12 mouse cellular contexts compared by ENCODE assay signal in genomic region chr10:51453616-51454298, GRCm38 (mm10). TPM values are rescaled to one million over a fixed set of nuclear protein-coding genes. Genes with fewer than 3 reads are reported as not detected.
DNase-seq lines count a peak whose midpoint lies in the region; ATAC-seq lines count a peak whose summit lies in the region.
"Had no signal": no experiment of that assay in that cellular context is flagged by ENCODE, and none has a peak within 500 bp of the region (broad histone marks: within the 10 kb centered on the region; RNA-seq: fewer than 3 reads in every experiment).

No protein-coding gene starts in this region.

- no peaks in the 10 kb centered on the region for H3K27me3 ChIP-seq in megakaryocyte, embryonic 14.5 days (replicated peaks)
- H3K27me3 ChIP-seq: heart, embryonic 13.5 days had no signal

- peak overlapping the region; percentile 50 for H3K4me3 ChIP-seq in megakaryocyte, embryonic 14.5 days (replicated peaks)
- H3K4me3 ChIP-seq: heart, embryonic 13.5 days had no signal

- H3K4me1 ChIP-seq in megakaryocyte, embryonic 14.5 days, result peaks cover 44% of the 10 kb centered on the region
- H3K4me1 ChIP-seq: heart, embryonic 13.5 days had no signal

- DNase-seq in layer of hippocampus, adult 9-10 months (ENCODE audit: low spot score), result peak; percentile 16
- no peak for DNase-seq in layer of hippocampus, postnatal 10 days (ENCODE audit: low spot score in 2 of 2)
- peak; percentile 61 for DNase-seq in CD4-positive helper T cell, adult 2 months (ENCODE audit: low read depth, low spot score)
- DNase-seq in embryo, embryonic 10.5 days (ENCODE audit: low spot score), result no peak
- no peak for DNase-seq in thymus, postnatal 4 days
- DNase-seq in thymus, postnatal 10 days (ENCODE audit: low spot score in 2 of 2), result no peak
- DNase-seq: adrenal gland, postnatal 25 days; cerebellum, adult 2 months had no signal

- no peaks in the 10 kb centered on the region for H3K9me3 ChIP-seq in megakaryocyte, embryonic 14.5 days
- H3K9me3 ChIP-seq: heart, embryonic 13.5 days had no signal

- no peaks in the 10 kb centered on the region for H3K36me3 ChIP-seq in megakaryocyte, embryonic 14.5 days (replicated peaks; ENCODE audit: low read length)
- H3K36me3 ChIP-seq: heart, embryonic 13.5 days had no signal

- ATAC-seq in activated CD4-positive, CD25-positive, alpha-beta regulatory T cell, adult 4 months, result peak; percentile 67

RNA-seq across cellular contexts. Expression of gene Gm49339, which starts 26.7 kb away (rescaled TPM):
- total RNA-seq in layer of hippocampus, postnatal 10 days (2021), result not detected
- 10 to 100 TPM; 32.1 to 69.5 TPM for polyA plus RNA-seq in activated CD4-positive, CD25-positive, alpha-beta regulatory T cell, adult 4 months (2017; shearing (Covaris generic))
- polyA plus RNA-seq in megakaryocyte, embryonic 14.5 days (2012; ENCODE audit: insufficient read depth, low replicate concordance), result 3.4 TPM in 1 of 2 replicates, not detected in the other
- total RNA-seq: left cerebral cortex, adult 18-20 months had no signal
- polyA plus RNA-seq: cerebellum, adult 2 months had no signal

RNA-seq across cellular contexts. Expression of gene Lilr4b, which starts 26.7 kb away (rescaled TPM):
- under 1 TPM in 1 of 2 experiments, not detected in 1; 0.18 TPM for total RNA-seq in layer of hippocampus, postnatal 10 days (2021)
- polyA plus RNA-seq in activated CD4-positive, CD25-positive, alpha-beta regulatory T cell, adult 4 months (2017; shearing (Covaris generic)), result 10 to 100 TPM; 40.3 to 56.1 TPM
- 12.6 and 37.6 TPM in 2 replicates for polyA plus RNA-seq in megakaryocyte, embryonic 14.5 days (2012; ENCODE audit: insufficient read depth, low replicate concordance)

RNA-seq across cellular contexts. Expression of gene Lilrb4a, which starts 37.0 kb away (rescaled TPM):
- under 1 TPM in 1 of 2 experiments, not detected in 1; 0.13 TPM for total RNA-seq in layer of hippocampus, postnatal 10 days (2021)
- polyA plus RNA-seq in activated CD4-positive, CD25-positive, alpha-beta regulatory T cell, adult 4 months (2017; shearing (Covaris generic)), result 10 to 100 TPM; 48.9 to 65.3 TPM
- polyA plus RNA-seq in megakaryocyte, embryonic 14.5 days (2012; ENCODE audit: insufficient read depth, low replicate concordance), result 9.5 and 63.1 TPM in 2 replicates

Comparison
In these comparisons a context has a peak if more than half of its experiments do, and no peak if none do; other contexts are left out.
1. DNase-seq: peak in layer of hippocampus, adult 9-10 months (single experiment) and CD4-positive helper T cell, adult 2 months (single experiment); none in layer of hippocampus, postnatal 10 days (0 of 2), embryo, embryonic 10.5 days (single experiment), thymus, postnatal 4 days (single experiment) and thymus, postnatal 10 days (0 of 2).